Mouse (Mus musculus) embryonic stem cell, embryonic (primary cell): ENCODE measurements around the gene Vmn2r38.
"Not testable (repeated sequence)": the region's sequence is repeated elsewhere in the genome, so short reads cannot be mapped to it uniquely, and the experiment has no call there.

Experiments used
- CTCF ChIA-PET, 4 experiments: fragments of 300-600 bp in 2 of 4; fragments of 350-600 bp in 2 of 4; sonication (Branson Sonifier 250); formaldehyde crosslinking; loops; one replicate each; lab custom pipeline; 2022; ENCODE audit warnings: inconsistent platforms in 2 of 4; lab: Charles Lee
- POLR2A ChIA-PET, 4 experiments: fragments of 300-600 bp in 2 of 4; fragments of 350-600 bp in 2 of 4; sonication (Branson Sonifier 250); formaldehyde crosslinking; loops; one replicate each; lab custom pipeline; 2022; ENCODE audit warnings: antibody characterized with exemption in 4 of 4, inconsistent platforms in 1 of 4; lab: Charles Lee

Gene Vmn2r38

GRCm38 (mm10) chr7:9097781-9098180, at the start of gene Vmn2r38:
Gene Vmn2r38 (minus strand): TSS chr7:9097881.
- CTCF ChIA-PET, POLR2A ChIA-PET: not testable (repeated sequence)

DNA sequence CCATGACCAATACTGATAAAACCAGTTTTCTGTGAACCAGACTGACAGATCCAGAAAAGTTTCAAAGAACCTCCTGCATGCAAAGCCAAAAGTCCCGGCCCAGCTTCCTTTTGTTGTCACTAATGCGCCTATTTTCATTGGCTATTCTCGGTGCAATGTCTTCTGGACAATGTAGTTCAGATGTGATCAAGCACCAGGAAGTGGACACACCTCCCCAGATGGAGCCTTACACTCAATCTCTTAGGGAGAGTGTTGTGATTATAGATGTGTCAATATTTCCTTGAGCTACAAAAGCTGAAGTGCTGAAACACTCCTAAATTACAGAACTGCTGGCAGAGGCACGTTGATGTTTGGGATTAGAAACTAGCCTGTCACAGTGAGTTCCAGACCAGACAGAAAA, 32.3 kb downstream of the Vmn2r38 start:
- POLR2A ChIA-PET, CTCF ChIA-PET: not testable (repeated sequence)

DNA sequence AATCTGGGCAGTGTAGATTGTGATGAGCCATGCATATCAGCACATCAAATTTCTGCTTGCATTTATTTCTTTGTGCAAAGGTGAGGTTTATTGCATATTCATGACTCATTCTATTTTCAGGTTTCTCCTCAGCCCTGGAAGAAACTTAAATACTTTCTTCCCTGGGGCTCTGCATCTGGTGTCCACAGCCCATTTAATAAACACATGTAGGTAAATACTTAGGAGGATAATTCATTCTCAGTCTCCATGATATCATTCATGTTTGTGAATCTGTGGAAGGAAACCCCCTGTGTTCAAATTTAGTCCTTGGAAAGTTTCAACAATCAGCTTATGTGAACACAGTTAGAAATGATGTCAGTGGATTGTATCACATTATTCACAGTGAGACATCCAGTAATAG, 67.0 kb downstream of the Vmn2r38 start, which contains the start of gene Vmn2r39:
Vmn2r39 (minus strand) TSS at position 101 of the 400 bp plus-strand sequence.
- CTCF ChIA-PET, POLR2A ChIA-PET: not testable (repeated sequence)
